Mouse (Mus musculus): ENCODE measurements at regions not wholly inside any gene's neighbourhood (a gene's known extent, or its start where the extent isn't known, plus 50 kb on each side); places are given as distances from the start of the nearest gene placed in this dataset.

- TF ChIP-seq POLR2A (IDR thresholded peaks at IDR 0.05; ENCODE audit: insufficient read depth, low read length), result no peak
- TF ChIP-seq CTCF (IDR thresholded peaks at IDR 0.05; ENCODE audit: low read depth, low read length), result no peak
Measured at GRCm38 (mm10) chr5:106343601-106344000, 114.4 kb downstream of the Barhl2 start.
